Mouse (Mus musculus) heart, postnatal 25 days (tissue): ENCODE results near the gene Msi1. TPM values are rescaled to one million over a fixed set of nuclear protein-coding genes. Genes with fewer than 3 reads are reported as not detected.

Experiments
- total RNA-seq, 2 experiments: library from RNA; stranded (reverse); gene quantifications; 2 replicates each; pipeline ENCODE4 v1.2.3; 2021

The Msi1 gene
- total RNA-seq, 2 experiments from 2014 or later: 0.98 to 1.3 TPM

Other genes with a start within 250 kb of the Msi1 start
- 1 to 10 TPM; 2.7 to 3.0 TPM for gene Cabp1, start 235.2 kb upstream of the Msi1 start, total RNA-seq
- 10 to 100 TPM; 31.6 to 37.8 TPM for gene Pop5, start 193.8 kb upstream of the Msi1 start, total RNA-seq
- gene Rnf10, start 156.7 kb upstream of the Msi1 start, total RNA-seq: 100 to 1,000 TPM; 389 to 406 TPM
- 100 to 1,000 TPM; 159 to 164 TPM for gene Coq5, start 149.9 kb upstream of the Msi1 start, total RNA-seq
- gene Dynll1, start 128.6 kb upstream of the Msi1 start, total RNA-seq: 100 to 1,000 TPM in 1 of 2 experiments, 10 to 100 TPM in 1; 90.1 to 120 TPM
- 10 to 100 TPM; 18.5 to 20.6 TPM for gene Srsf9, start 102.4 kb upstream of the Msi1 start, total RNA-seq
- gene Gatc, start 88.4 kb upstream of the Msi1 start, total RNA-seq: 10 to 100 TPM; 16.9 to 17.6 TPM
- 10 to 100 TPM; 23.8 to 26.2 TPM for gene Triap1, start 88.4 kb upstream of the Msi1 start, total RNA-seq
- 100 to 1,000 TPM; 282 to 287 TPM for gene Cox6a1, start 80.6 kb upstream of the Msi1 start, total RNA-seq
- gene Pla2g1b, start 36.7 kb downstream of the Msi1 start, total RNA-seq: not detected
- gene Sirt4, start 55.1 kb downstream of the Msi1 start, total RNA-seq: 10 to 100 TPM; 16.8 to 18.5 TPM
- 10 to 100 TPM; 34.4 to 39.5 TPM for gene Pxn, start 77.1 kb downstream of the Msi1 start, total RNA-seq
- gene Rplp0, start 129.9 kb downstream of the Msi1 start, total RNA-seq: 100 to 1,000 TPM; 651 to 667 TPM
- gene Gcn1l1, start 135.7 kb downstream of the Msi1 start, total RNA-seq: 10 to 100 TPM; 38.4 to 42.8 TPM
- gene Rab35, start 202.3 kb downstream of the Msi1 start, total RNA-seq: 10 to 100 TPM; 43.2 to 44.8 TPM